Mouse (Mus musculus) gastrocnemius, postnatal 10 days (tissue): ENCODE measurements around the gene Scgb1b18. TPM values are rescaled to one million over a fixed set of nuclear protein-coding genes. Genes with fewer than 3 reads are reported as not detected.
"Not testable (repeated sequence)": the region's sequence is repeated elsewhere in the genome, so short reads cannot be mapped to it uniquely, and the experiment has no call there.

Experiments used
- DNase-seq: peaks from one replicate; pipeline ENCODE4 v3.0.0; 2021; ENCODE audit warnings: mixed read lengths
- long read RNA-seq, 2 experiments: library from polyadenylated mRNA; stranded (forward); transcript quantifications; one replicate each; pipeline ENCODE4 v2.0.0; 2021
- total RNA-seq, 2 experiments: library from RNA; stranded (reverse); gene quantifications; 2 replicates each; pipeline ENCODE4 v1.2.3; 2021

The Scgb1b18 gene
- not detected for total RNA-seq
- long read RNA-seq, experiment 1: 0 reads
- long read RNA-seq, experiment 2: 0 reads

DNA sequence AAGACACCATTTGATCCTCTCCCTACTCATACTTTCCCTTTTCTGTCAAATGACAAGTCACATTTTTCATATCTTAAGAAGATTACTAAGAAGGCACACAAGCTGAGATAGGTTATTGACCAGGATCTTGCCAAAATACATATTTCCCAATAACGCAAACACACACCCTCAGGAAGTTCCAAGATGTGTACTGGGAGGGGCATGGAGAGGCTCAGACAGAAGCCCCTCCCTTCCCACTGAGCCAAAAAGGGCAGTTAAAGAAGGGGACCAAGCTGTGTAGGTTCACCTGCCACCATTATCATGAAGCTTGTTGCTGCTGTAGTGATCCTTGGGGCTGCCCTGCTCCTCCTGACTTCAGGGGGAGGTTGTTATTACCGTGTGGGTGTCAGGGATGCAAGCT lies at the start of gene Scgb1b18:
Gene Scgb1b18, plus strand, starts transcription at position 301 of the 400 bp plus-strand sequence.
- DNase-seq: not testable (repeated sequence)

DNA sequence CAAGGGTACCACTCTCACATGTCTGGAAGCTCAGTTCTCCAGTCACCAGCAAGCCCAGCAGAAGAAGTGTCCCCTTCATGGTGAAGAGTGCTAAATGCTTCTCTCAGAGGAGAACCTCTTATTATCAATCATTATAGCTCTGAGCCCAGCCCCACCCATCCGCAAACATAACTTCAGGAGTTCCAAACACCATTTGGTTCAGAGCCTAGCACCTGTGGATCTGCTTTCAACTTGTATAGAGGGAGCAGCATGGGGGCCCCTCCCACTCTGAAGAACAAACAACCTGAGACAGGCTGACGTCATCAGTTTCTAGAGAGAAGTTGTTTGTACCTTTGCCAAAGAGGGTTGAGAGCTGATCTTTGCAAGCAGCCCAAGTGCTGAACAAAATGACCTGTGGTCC lies 11.6 kb upstream of the Scgb1b18 start, which contains the start of gene Scgb2b18:
Gene Scgb2b18, minus strand, starts transcription at position 101 of the 400 bp plus-strand sequence.
- DNase-seq: not testable (repeated sequence)

Other genes with a start within 250 kb of the Scgb1b18 start
- not detected for gene Scgb2b17, start 129.0 kb upstream of the Scgb1b18 start, total RNA-seq
- gene Scgb1b17, start 122.1 kb upstream of the Scgb1b18 start, total RNA-seq: not detected
- not detected for gene Scgb2b18, start 11.7 kb upstream of the Scgb1b18 start, total RNA-seq
- gene Scgb2b19, start 94.8 kb downstream of the Scgb1b18 start, total RNA-seq: not detected
- gene Scgb1b19, start 101.7 kb downstream of the Scgb1b18 start, total RNA-seq: not detected
- gene Scgb2b20, start 180.8 kb downstream of the Scgb1b18 start, total RNA-seq: not detected
- gene Scgb1b20, start 187.7 kb downstream of the Scgb1b18 start, total RNA-seq: not detected